Comparison of ENCODE assay signal across 24 mouse cellular contexts in the genomic region with DNA sequence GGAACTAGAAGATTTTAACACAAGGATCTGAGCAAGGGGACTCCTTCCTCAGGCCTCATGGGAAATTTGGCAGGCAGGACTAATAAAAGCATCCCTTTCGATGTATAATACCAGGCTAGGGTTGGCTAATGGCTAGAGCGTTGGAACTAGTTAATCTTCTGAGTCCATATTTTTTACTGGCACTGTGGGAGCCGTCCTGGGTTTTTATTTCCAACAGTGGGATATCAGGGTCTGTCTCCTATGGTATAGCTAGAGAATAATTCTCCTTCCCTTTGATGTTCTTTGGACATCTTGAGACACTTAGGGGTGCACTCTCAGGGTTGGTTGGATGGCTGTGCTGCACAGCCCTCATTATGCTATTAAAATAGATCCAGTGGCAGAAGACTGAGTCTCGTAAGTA.
"Had no signal": no experiment of that assay in that cellular context is flagged by ENCODE, and none has a peak within 500 bp of the region (broad histone marks: within the 10 kb centered on the region; RNA-seq: fewer than 3 reads in every experiment).

No protein-coding gene starts in this region.

- H3K9me3 ChIP-seq: hindbrain, embryonic 10.5 days; hindbrain, embryonic 12.5 days; intestine, embryonic 15.5 days; limb, embryonic 15.5 days; liver, embryonic 12.5 days had no signal

- H3K4me2 ChIP-seq: heart, embryonic 11.5 days; hindbrain, embryonic 12.5 days; hindbrain, embryonic 14.5 days; intestine, embryonic 15.5 days; limb, embryonic 15.5 days; liver, embryonic 12.5 days had no signal

- H3K4me3 ChIP-seq: gastrocnemius, adult 2 months; heart, adult 2 months; hindbrain, embryonic 10.5 days; hindbrain, embryonic 12.5 days; intestine, embryonic 15.5 days; layer of hippocampus, adult 2 months; left cerebral cortex, adult 2 months; limb, embryonic 15.5 days; liver, embryonic 12.5 days had no signal

- H3K36me3 ChIP-seq: hindbrain, embryonic 10.5 days; hindbrain, embryonic 12.5 days; intestine, embryonic 15.5 days; limb, embryonic 15.5 days; liver, embryonic 12.5 days had no signal

- DNase-seq: gastrocnemius, adult 2 months; gastrocnemius, postnatal 10 days; gastrocnemius, postnatal 25 days; heart, adult 2 months; heart, postnatal 10 days; heart, postnatal 4 days; kidney, adult 18-20 months; kidney, adult 8-10 months; kidney, postnatal 10 days; kidney, postnatal 25 days; kidney, postnatal 4 days had no signal

- H3K27ac ChIP-seq: gastrocnemius, adult 2 months; heart, adult 2 months; hindbrain, embryonic 10.5 days; hindbrain, embryonic 12.5 days; hindbrain, embryonic 14.5 days; intestine, embryonic 15.5 days; layer of hippocampus, adult 2 months; left cerebral cortex, adult 2 months; limb, embryonic 15.5 days; liver, embryonic 12.5 days; liver, embryonic 14.5 days had no signal

- ATAC-seq: hindbrain, embryonic 16.5 days; inflammation-experienced regulatory T-cells, adult 6 months; intestine, embryonic 15.5 days; intestine, postnatal 0 days; liver, embryonic 12.5 days had no signal

- H3K9ac ChIP-seq: hindbrain, embryonic 12.5 days; hindbrain, embryonic 14.5 days; intestine, embryonic 15.5 days; limb, embryonic 15.5 days; liver, embryonic 12.5 days; liver, embryonic 14.5 days had no signal

- H3K4me1 ChIP-seq: hindbrain, embryonic 12.5 days; intestine, embryonic 15.5 days; liver, embryonic 12.5 days had no signal

- H3K27me3 ChIP-seq: hindbrain, embryonic 12.5 days; intestine, embryonic 15.5 days; limb, embryonic 15.5 days; liver, embryonic 12.5 days had no signal
